In genomic region chrX:94367248-94367647, GRCm38 (mm10) we compare ENCODE assay signal across 8 mouse cellular contexts. TPM values are rescaled to one million over a fixed set of nuclear protein-coding genes. Genes with fewer than 3 reads are reported as not detected.
DNase-seq lines count a peak whose midpoint lies in the region; ATAC-seq and TF ChIP-seq lines count a peak whose summit lies in the region.

No protein-coding gene starts in this region.

- ATAC-seq in megakaryocyte, adult 5-6 weeks (ENCODE audit: poor library complexity, severe bottlenecking): no peak
- no peak; the same call in 1 of the 2 replicates for ATAC-seq in midbrain, embryonic 15.5 days (replicated peaks)

- H3K4me2 ChIP-seq in midbrain, embryonic 15.5 days: peak overlapping the region; percentile 44

- H3K36me3 ChIP-seq in megakaryocyte, embryonic 14.5 days (replicated peaks; ENCODE audit: low read length): no peaks in the 10 kb centered on the region
- no peaks in the 10 kb centered on the region for H3K36me3 ChIP-seq in midbrain, embryonic 15.5 days (replicated peaks)

- no peak for TF ChIP-seq POLR2A in bone marrow macrophage, adult 2 months (IDR thresholded peaks at IDR 0.05; ENCODE audit: borderline replicate concordance, low read depth, low read length)

- no peak overlapping the region for H3K27ac ChIP-seq in bone marrow macrophage, adult 2 months (ENCODE audit: insufficient read depth, low read depth, low read length)
- peak overlapping the region; percentile 75 for H3K27ac ChIP-seq in midbrain, embryonic 15.5 days

- H3K4me3 ChIP-seq in megakaryocyte, embryonic 14.5 days (replicated peaks): peak overlapping the region; percentile 91
- peak overlapping the region; percentile 79 for H3K4me3 ChIP-seq in bone marrow macrophage, adult 2 months (ENCODE audit: insufficient read depth, low read length)
- H3K4me3 ChIP-seq in midbrain, embryonic 15.5 days: peak overlapping the region; percentile 57

- 36% methylated on average over 15 of the region's 17 CpGs for WGBS in midbrain, embryonic 15.5 days

- no peak for TF ChIP-seq CTCF in bone marrow macrophage, adult 2 months (IDR thresholded peaks at IDR 0.05; ENCODE audit: low read depth, low read length)

- DNase-seq in gastrocnemius, adult 8-10 months (ENCODE audit: low spot score in 2 of 2): peak; percentile 3 to 24
- DNase-seq in kidney, postnatal 4 days: peak; percentile 40 to 61
- no peak for DNase-seq in ovary, postnatal 36 days (ENCODE audit: low spot score)
- no peak for DNase-seq in Muller cell, postnatal 12 days (ENCODE audit: inconsistent ontology term)

- H3K9ac ChIP-seq in midbrain, embryonic 15.5 days: peak overlapping the region; percentile 52

- peaks cover 42% of the 10 kb centered on the region for H3K27me3 ChIP-seq in megakaryocyte, embryonic 14.5 days (replicated peaks)
- peaks cover 53% of the 10 kb centered on the region for H3K27me3 ChIP-seq in midbrain, embryonic 15.5 days (replicated peaks)

- peaks cover 5% of the 10 kb centered on the region; the same call in 1 of the 2 replicates for H3K4me1 ChIP-seq in megakaryocyte, embryonic 14.5 days
- no peaks in the 10 kb centered on the region for H3K4me1 ChIP-seq in bone marrow macrophage, adult 2 months (ENCODE audit: control insufficient read depth, insufficient read depth, low read length)
- peaks cover 7% of the 10 kb centered on the region; the same call in 1 of the 2 replicates for H3K4me1 ChIP-seq in midbrain, embryonic 15.5 days

- peaks cover 7% of the 10 kb centered on the region for H3K9me3 ChIP-seq in megakaryocyte, embryonic 14.5 days
- no peaks in the 10 kb centered on the region for H3K9me3 ChIP-seq in midbrain, embryonic 15.5 days

RNA-seq across cellular contexts. Expression of gene Apoo, which starts 0.3 kb away (rescaled TPM):
- polyA plus RNA-seq in megakaryocyte, embryonic 14.5 days (2012; ENCODE audit: insufficient read depth, low replicate concordance): 1.0 TPM in 1 of 2 replicates, not detected in the other
- 22.4 and 26.4 TPM in 2 replicates for total RNA-seq in megakaryocyte, adult 5-6 weeks (2015)
- total RNA-seq in megakaryocyte, adult 5-6 weeks (2017): 9.7 and 11.6 TPM in 2 replicates
- polyA plus RNA-seq in bone marrow macrophage, adult 2 months (2012; ENCODE audit: insufficient read depth, insufficient read length, missing spikeins): 10.8 and 11.8 TPM in 2 replicates
- 100 to 1,000 TPM; 167 to 199 (median 180) TPM for total RNA-seq in gastrocnemius, adult 8-10 months (2022)
- 114 and 119 TPM in 2 replicates for polyA plus RNA-seq in midbrain, embryonic 15.5 days (2015; fragmentation: Nextera tagmentation; extraction: Ambion mirVana)

RNA-seq across cellular contexts. Expression of gene Fam90a1b, which starts 0.7 kb away (rescaled TPM):
- not detected in 2 replicates for polyA plus RNA-seq in megakaryocyte, embryonic 14.5 days (2012; ENCODE audit: insufficient read depth, low replicate concordance)
- total RNA-seq in megakaryocyte, adult 5-6 weeks (2015): not detected in 2 replicates
- 0.18 and 0.24 TPM in 2 replicates for total RNA-seq in megakaryocyte, adult 5-6 weeks (2017)
- not detected in 2 replicates for polyA plus RNA-seq in bone marrow macrophage, adult 2 months (2012; ENCODE audit: insufficient read depth, insufficient read length, missing spikeins)
- total RNA-seq in gastrocnemius, adult 8-10 months (2022): not detected
- 0.20 and 0.31 TPM in 2 replicates for polyA plus RNA-seq in midbrain, embryonic 15.5 days (2015; fragmentation: Nextera tagmentation; extraction: Ambion mirVana)

Comparison
In these comparisons a context has a peak if more than half of its experiments do, and no peak if none do; other contexts are left out.
1. DNase-seq: peak in gastrocnemius, adult 8-10 months (2 of 2) and kidney, postnatal 4 days (2 of 2); none in ovary, postnatal 36 days (single experiment) and Muller cell, postnatal 12 days (single experiment).
2. Peak in every context shown above with its lines, with median percentiles within 50 percentile points of each other: H3K4me3 ChIP-seq.